Mouse (Mus musculus) CH12.LX (cell line): Measurements from ENCODE around the gene Entpd5. TPM values are rescaled to one million over a fixed set of nuclear protein-coding genes. Genes with fewer than 3 reads are reported as not detected.

ENCODE experiments used
- DNase-seq: peaks from one replicate; pipeline ENCODE4 v3.0.0-alpha.2; 2013; ENCODE audit errors: extremely low read depth
- H3K27ac ChIP-seq: 2 replicates; pipeline ENCODE4 v1.5.1; 2012; ENCODE audit warnings: low read depth, mild to moderate bottlenecking, control low read depth, moderate library complexity; ENCODE audit not compliant: insufficient read depth
- H3K27me3 ChIP-seq: replicated peaks from 2 replicates; pipeline ENCODE3; 2012; ENCODE audit warnings: inconsistent platforms
- H3K36me3 ChIP-seq, 2 experiments: replicated peaks in 1 of 2; 2 replicates each; pipeline versions ENCODE3 to v1.6.1; 2012; ENCODE audit warnings: inconsistent platforms in 1 of 2, low read length in 1 of 2, mild to moderate bottlenecking in 1 of 2, mixed read lengths in 1 of 2, moderate library complexity in 1 of 2; ENCODE audit not compliant: control insufficient read depth in 1 of 2, insufficient read depth in 1 of 2
- H3K4me1 ChIP-seq, 2 experiments: 2 replicates each; pipeline ENCODE4 v1.6.1; 2012; ENCODE audit warnings: inconsistent platforms in 1 of 2, moderate library complexity in 1 of 2; ENCODE audit not compliant: insufficient read depth in 2 of 2, control insufficient read depth in 1 of 2
- H3K4me2 ChIP-seq: 2 replicates; pipeline ENCODE4 v1.6.1; 2012; ENCODE audit warnings: low read depth, mild to moderate bottlenecking, control low read depth; ENCODE audit not compliant: poor library complexity, insufficient read depth, severe bottlenecking
- H3K4me3 ChIP-seq, 3 experiments: fragments of 150-350 bp in 1 of 3; sonication (generic) in 1 of 3; replicated peaks in 1 of 3; 2 replicates each; pipeline versions ENCODE3 to v1.5.1; 2011 to 2012; ENCODE audit warnings: low read depth in 2 of 3, low read length in 2 of 3, mild to moderate bottlenecking in 2 of 3, moderate library complexity in 2 of 3, control low read depth in 1 of 3, improper control_type of control experiment in 1 of 3, inconsistent platforms in 1 of 3, mixed read lengths in 1 of 3; ENCODE audit not compliant: poor library complexity in 1 of 3
- H3K79me2 ChIP-seq: replicated peaks from 2 replicates; pipeline ENCODE4 v1.6.1; 2012; ENCODE audit warnings: mild to moderate bottlenecking, moderate library complexity; ENCODE audit not compliant: control insufficient read depth, poor library complexity, insufficient read depth, severe bottlenecking; ENCODE audit errors: extremely low read depth
- H3K9ac ChIP-seq: 2 replicates; pipeline ENCODE4 v1.6.1; 2012; ENCODE audit warnings: low read depth, mild to moderate bottlenecking, control low read depth, moderate library complexity; ENCODE audit not compliant: insufficient read depth
- H3K9me3 ChIP-seq: replicated peaks from 2 replicates; pipeline ENCODE3; 2012; ENCODE audit warnings: low read length, inconsistent platforms, mixed read lengths
- EP300 ChIP-seq: IDR thresholded peaks from 2 replicates; pipeline ENCODE4 v1.6.1; 2011; ENCODE audit warnings: low read length, improper control_type of control experiment
- ETS1 ChIP-seq: conservative IDR thresholded peaks from 2 replicates; pipeline ENCODE4 v1.6.1; 2012; ENCODE audit warnings: low read depth, mild to moderate bottlenecking, inconsistent platforms, low read length, improper control_type of control experiment, moderate library complexity
- HCFC1 ChIP-seq: IDR thresholded peaks from 2 replicates; pipeline ENCODE4 v1.6.1; 2012; ENCODE audit warnings: low read depth, mild to moderate bottlenecking, inconsistent platforms, low read length, improper control_type of control experiment
- IRF4 ChIP-seq: IDR thresholded peaks from 2 replicates; pipeline ENCODE4 v1.6.1; 2014; ENCODE audit warnings: low read depth, mild to moderate bottlenecking, inconsistent platforms, low read length, improper control_type of control experiment
- KAT2A ChIP-seq: IDR thresholded peaks from 2 replicates; pipeline ENCODE4 v1.6.1; 2012; ENCODE audit warnings: low read length, improper control_type of control experiment, inconsistent platforms; ENCODE audit not compliant: insufficient replicate concordance
- MAFK ChIP-seq: IDR thresholded peaks from 2 replicates; pipeline ENCODE4 v1.6.1; 2011; ENCODE audit warnings: low read length, improper control_type of control experiment; ENCODE audit not compliant: insufficient replicate concordance
- MAX ChIP-seq: IDR thresholded peaks from 2 replicates; pipeline ENCODE4 v1.6.1; 2011; ENCODE audit warnings: low read length, improper control_type of control experiment
- MXI1 ChIP-seq: IDR thresholded peaks from 2 replicates; pipeline ENCODE4 v1.6.1; 2011; ENCODE audit warnings: mild to moderate bottlenecking, low read depth, low read length, improper control_type of control experiment
- MYC ChIP-seq: IDR thresholded peaks from 2 replicates; pipeline ENCODE4 v1.6.1; 2011; ENCODE audit warnings: low read depth, mild to moderate bottlenecking, improper control_type of control experiment, low read length
- NELFE ChIP-seq: IDR thresholded peaks from 2 replicates; pipeline ENCODE4 v1.6.1; 2011; ENCODE audit warnings: low read depth, low read length, improper control_type of control experiment
- NRF1 ChIP-seq: IDR thresholded peaks from 2 replicates; pipeline ENCODE4 v1.6.1; 2014; ENCODE audit warnings: low read depth, mild to moderate bottlenecking, inconsistent platforms, low read length, improper control_type of control experiment, moderate library complexity
- POLR2AphosphoS2 ChIP-seq: IDR thresholded peaks from 2 replicates; pipeline ENCODE4 v1.6.1; 2011; ENCODE audit warnings: low read depth, low read length, improper control_type of control experiment
- RCOR1 ChIP-seq: conservative IDR thresholded peaks from 2 replicates; pipeline ENCODE4 v1.6.1; 2012; ENCODE audit warnings: low read depth, mild to moderate bottlenecking, inconsistent platforms, low read length, improper control_type of control experiment
- SMC3 ChIP-seq: IDR thresholded peaks from 2 replicates; pipeline ENCODE4 v1.6.1; 2011; ENCODE audit warnings: low read depth, low read length, improper control_type of control experiment
- TBP ChIP-seq: conservative IDR thresholded peaks from 2 replicates; pipeline ENCODE4 v1.6.1; 2011; ENCODE audit warnings: low read depth, low read length, improper control_type of control experiment
- UBTF ChIP-seq: IDR thresholded peaks from 2 replicates; pipeline ENCODE4 v1.6.1; 2012; ENCODE audit warnings: low read depth, mild to moderate bottlenecking, inconsistent platforms, low read length, improper control_type of control experiment, moderate library complexity
- USF1 ChIP-seq: IDR thresholded peaks from 2 replicates; pipeline ENCODE4 v1.6.1; 2014; ENCODE audit warnings: low read depth, mild to moderate bottlenecking, inconsistent platforms, low read length, improper control_type of control experiment
- USF2 ChIP-seq: conservative IDR thresholded peaks from 2 replicates; pipeline ENCODE4 v1.6.1; 2011; ENCODE audit warnings: low read depth, low read length, improper control_type of control experiment
- ZNF384 ChIP-seq: IDR thresholded peaks from 2 replicates; pipeline ENCODE4 v1.6.1; 2012; ENCODE audit warnings: low read depth, low read length, improper control_type of control experiment, inconsistent platforms
- dilution Hi-C: fragments of 300-500 bp; cut with MboI; formaldehyde crosslinking; loops from 2 replicates; pipeline ENCODE4 v1.14.3; 2020; ENCODE audit warnings: low sequenced_read_pairs; ENCODE audit not compliant: extremely low pct_unique_long_range_greater_than_20kb, extremely low pct_ligation_motif_present
- in situ Hi-C: fragments of 300-500 bp; cut with MboI; formaldehyde crosslinking; loops from 3 replicates; pipeline ENCODE4 v1.14.3; 2019; ENCODE audit warnings: low sequenced_read_pairs, low pct_ligation_motif_present, low pct_unique_long_range_greater_than_20kb, mixed read lengths
- polyA plus RNA-seq: library from polyadenylated mRNA; unstranded; fragments of >175 nt; gene quantifications from 2 replicates; pipeline ENCODE4 v1.2.1, GENCODE M21; 2012; ENCODE audit warnings: low read depth; ENCODE audit not compliant: insufficient read length
- total RNA-seq, 2 experiments: library from RNA; depleted of rRNA; stranded (reverse); fragments of 300-350 nt in 1 of 2; fragments of >200 nt in 1 of 2; gene quantifications; 2 replicates each; pipeline ENCODE4 v1.2.3; 2012 to 2014

The Entpd5 gene
- total and polyA plus RNA-seq, 3 experiments: 4.2 to 5.7 (median 5.3) TPM

DNA sequence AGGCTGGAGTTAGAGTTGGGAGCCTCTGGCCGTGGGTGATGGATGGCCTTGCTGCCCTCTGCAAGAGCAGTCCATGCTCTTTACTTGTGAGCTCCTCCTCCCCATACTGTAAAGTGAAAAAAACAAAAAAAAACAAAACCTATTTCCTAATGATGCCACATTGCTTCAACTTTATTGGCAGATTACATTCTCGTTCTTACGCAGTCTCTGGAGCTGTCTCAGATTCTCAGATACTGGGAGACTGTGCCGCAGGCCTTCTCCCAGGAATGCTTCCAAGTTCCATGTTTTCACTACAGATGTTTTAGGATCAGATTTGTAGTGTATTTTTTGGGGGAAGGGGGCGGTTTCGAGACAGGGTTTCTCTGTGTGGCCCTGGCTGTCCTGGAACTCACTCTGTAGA lies 43.7 kb downstream of the Entpd5 start:
- dilution Hi-C loops: no loop called here
- DNase-seq: no peak

DNA sequence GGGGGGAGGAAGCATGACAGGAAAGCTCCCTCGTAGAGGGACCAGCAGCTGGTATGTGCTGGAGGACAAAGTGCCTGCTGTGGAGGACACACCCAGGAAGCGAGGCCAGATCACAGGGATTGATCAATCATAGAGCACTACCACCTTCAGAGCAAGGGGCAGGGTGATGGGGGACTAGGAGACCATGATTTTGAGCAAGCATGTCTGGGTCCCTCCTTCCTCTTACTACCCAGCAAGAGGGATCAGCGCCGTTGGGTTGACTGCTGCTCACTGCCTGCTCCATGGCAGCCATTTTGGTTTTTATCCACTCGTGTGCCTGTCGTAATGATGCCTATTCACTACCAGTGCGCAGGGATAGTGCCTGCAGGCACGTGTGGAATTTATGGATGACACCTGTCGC lies 44.5 kb downstream of the Entpd5 start:
- no peak overlapping the region for H3K9ac ChIP-seq
- no peak for TF ChIP-seq USF1
- no peak for TF ChIP-seq UBTF
- no peak for TF ChIP-seq POLR2AphosphoS2
- TF ChIP-seq EP300: no peak
- no peak for TF ChIP-seq HCFC1
- TF ChIP-seq ZNF384: no peak
- no peak for TF ChIP-seq TBP
- TF ChIP-seq MYC: no peak
- TF ChIP-seq USF2: no peak
- TF ChIP-seq SMC3: no peak
- TF ChIP-seq ETS1: no peak
- no peak for TF ChIP-seq NRF1
- TF ChIP-seq NELFE: no peak
- no peak for TF ChIP-seq IRF4
- no peaks in the 10 kb centered on the region for H3K9me3 ChIP-seq
- H3K36me3 ChIP-seq: peaks cover 14 to 33% of the 10 kb centered on the region in 2 experiments
- no peak overlapping the region for H3K4me3 ChIP-seq
- no peak overlapping the region for H3K4me2 ChIP-seq
- H3K27me3 ChIP-seq: no peaks in the 10 kb centered on the region
- peaks cover 4 to 26% of the 10 kb centered on the region in 2 experiments; a peak in 3 of 4 replicates for H3K4me1 ChIP-seq
- no peak for DNase-seq
- peaks cover 21% of the 10 kb centered on the region for H3K79me2 ChIP-seq
- H3K27ac ChIP-seq: no peak overlapping the region
- in situ Hi-C loops (no loop called here), dilution Hi-C loops (no loop called here)

More for the DNA sequence above, 43.7 kb downstream of the Entpd5 start:
- Histone ChIP-seq H3K27me3 (no peaks in the 10 kb centered on the region), H3K36me3 (peaks cover 20 to 41% of the 10 kb centered on the region in 2 experiments), H3K9ac (no peak overlapping the region), H3K4me2 (no peak overlapping the region), H3K4me3 (no peak overlapping the region), H3K9me3 (no peaks in the 10 kb centered on the region), H3K79me2 (peaks cover 21% of the 10 kb centered on the region), H3K27ac (no peak overlapping the region), H3K4me1 (peaks cover 4 to 26% of the 10 kb centered on the region in 2 experiments; a peak in 3 of 4 replicates)
- TF ChIP-seq KAT2A: no peak
- no peak for TF ChIP-seq POLR2AphosphoS2
- TF ChIP-seq RCOR1: no peak
- TF ChIP-seq MAFK: no peak
- no peak for TF ChIP-seq MXI1
- no peak for TF ChIP-seq MAX
- in situ Hi-C loops: no loop called here
